ENCODE assay signal across 8 mouse cellular contexts in genomic region chr2:174437697-174437982, GRCm38 (mm10). TPM values are rescaled to one million over a fixed set of nuclear protein-coding genes. Genes with fewer than 3 reads are reported as not detected.
DNase-seq lines count a peak whose midpoint lies in the region; ATAC-seq lines count a peak whose summit lies in the region.

No protein-coding gene starts in this region.

- 94% methylated on average over 4 of the region's 4 CpGs for WGBS in kidney, embryonic 14.5 days
- 97% methylated on average over 4 of the region's 4 CpGs for WGBS in embryonic facial prominence, embryonic 10.5 days
- 98% methylated on average over 4 of the region's 4 CpGs for WGBS in hindbrain, embryonic 13.5 days
- WGBS in lung, embryonic 16.5 days: 91% methylated on average over 4 of the region's 4 CpGs

- ATAC-seq in kidney, embryonic 14.5 days (ENCODE audit: low FRiP score, low TSS enrichment): no peak
- no peak for ATAC-seq in hindbrain, embryonic 13.5 days (ENCODE audit: low FRiP score)
- ATAC-seq in lung, embryonic 16.5 days (ENCODE audit: low read depth): no peak
- no peak for ATAC-seq in activated CD4-positive, CD25-positive, alpha-beta regulatory T cell, adult 4 months

- H3K4me2 ChIP-seq in kidney, embryonic 14.5 days (replicated peaks; ENCODE audit: low read depth, low read length): peak overlapping the region; percentile 73; the same call in 1 of the 2 replicates
- H3K4me2 ChIP-seq in hindbrain, embryonic 13.5 days: peak overlapping the region; percentile 73; the same call in 1 of the 2 replicates
- H3K4me2 ChIP-seq in lung, embryonic 16.5 days (ENCODE audit: low read depth, low read length): peak overlapping the region; percentile 90

- no peaks in the 10 kb centered on the region for H3K27me3 ChIP-seq in kidney, embryonic 14.5 days (ENCODE audit: control insufficient read depth, insufficient read depth, low read length)
- H3K27me3 ChIP-seq in embryonic facial prominence, embryonic 10.5 days (replicated peaks; ENCODE audit: low read depth, poor library complexity, severe bottlenecking): no peaks in the 10 kb centered on the region
- no peaks in the 10 kb centered on the region for H3K27me3 ChIP-seq in hindbrain, embryonic 13.5 days
- no peaks in the 10 kb centered on the region for H3K27me3 ChIP-seq in lung, embryonic 16.5 days (ENCODE audit: control insufficient read depth, insufficient read depth, low read depth, low read length)

- 0 out of 2 replicates have a peak overlapping the region, but pooled peaks have one; percentile 64 for H3K9ac ChIP-seq in kidney, embryonic 14.5 days (ENCODE audit: low read depth, low read length)
- H3K9ac ChIP-seq in hindbrain, embryonic 13.5 days: 0 out of 2 replicates have a peak overlapping the region, but pooled peaks have one; percentile 73
- H3K9ac ChIP-seq in lung, embryonic 16.5 days (ENCODE audit: low read length): no peak overlapping the region; the same call in 1 of the 2 replicates

- DNase-seq in kidney, adult 9 months: no peak
- DNase-seq in embryonic facial prominence, embryonic 10.5 days (ENCODE audit: low spot score): no peak
- peak; percentile 62 to 75 for DNase-seq in spleen, postnatal 4 days (ENCODE audit: low spot score in 2 of 2)
- no peak for DNase-seq in urinary bladder, adult 18-20 months (ENCODE audit: low spot score in 2 of 2)

- no peak overlapping the region for H3K27ac ChIP-seq in kidney, embryonic 14.5 days (ENCODE audit: low read depth, low read length)
- H3K27ac ChIP-seq in embryonic facial prominence, embryonic 10.5 days (replicated peaks): peak overlapping the region; percentile 87; the same call in 1 of the 2 replicates
- 0 out of 2 replicates have a peak overlapping the region, but pooled peaks have one; percentile 18 for H3K27ac ChIP-seq in hindbrain, embryonic 13.5 days
- H3K27ac ChIP-seq in lung, embryonic 16.5 days (ENCODE audit: low read length): peak overlapping the region; percentile 36

- H3K9me3 ChIP-seq in kidney, embryonic 14.5 days (ENCODE audit: control insufficient read depth, low read length): no peaks in the 10 kb centered on the region
- H3K9me3 ChIP-seq in embryonic facial prominence, embryonic 10.5 days: no peaks in the 10 kb centered on the region
- H3K9me3 ChIP-seq in hindbrain, embryonic 13.5 days: no peaks in the 10 kb centered on the region
- H3K9me3 ChIP-seq in lung, embryonic 16.5 days (ENCODE audit: control insufficient read depth, low read length): no peaks in the 10 kb centered on the region

- peaks cover 4% of the 10 kb centered on the region; the same call in 1 of the 2 replicates for H3K36me3 ChIP-seq in kidney, embryonic 14.5 days (ENCODE audit: control insufficient read depth, insufficient read depth, low read length)
- H3K36me3 ChIP-seq in embryonic facial prominence, embryonic 10.5 days (replicated peaks): peaks cover 45% of the 10 kb centered on the region
- H3K36me3 ChIP-seq in hindbrain, embryonic 13.5 days: peaks cover 4% of the 10 kb centered on the region; the same call in 1 of the 2 replicates
- H3K36me3 ChIP-seq in lung, embryonic 16.5 days (ENCODE audit: control insufficient read depth, insufficient read depth, low read length): peaks cover 4% of the 10 kb centered on the region; the same call in 1 of the 2 replicates

- H3K4me3 ChIP-seq in kidney, embryonic 14.5 days (ENCODE audit: low read length): peak overlapping the region; percentile 57; the same call in 1 of the 2 replicates
- peak overlapping the region; percentile 67 for H3K4me3 ChIP-seq in embryonic facial prominence, embryonic 10.5 days
- no peak overlapping the region for H3K4me3 ChIP-seq in hindbrain, embryonic 13.5 days
- H3K4me3 ChIP-seq in lung, embryonic 16.5 days (ENCODE audit: low read length): peak overlapping the region; percentile 74

- H3K4me1 ChIP-seq in kidney, embryonic 14.5 days (ENCODE audit: control insufficient read depth, insufficient read depth, low read length): peaks cover 16% of the 10 kb centered on the region
- H3K4me1 ChIP-seq in embryonic facial prominence, embryonic 10.5 days: peaks cover 38% of the 10 kb centered on the region
- H3K4me1 ChIP-seq in hindbrain, embryonic 13.5 days (replicated peaks): peaks cover 23% of the 10 kb centered on the region
- peaks cover 30% of the 10 kb centered on the region for H3K4me1 ChIP-seq in lung, embryonic 16.5 days (replicated peaks; ENCODE audit: control insufficient read depth, insufficient read depth, low read length)

RNA-seq across cellular contexts. Expression of gene Ctsz, which starts 1.2 kb away (rescaled TPM):
- polyA plus RNA-seq in kidney, embryonic 14.5 days (2014; fragmentation: Nextera tagmentation; extraction: Ambion mirVana): 97.0 and 115 TPM in 2 replicates
- polyA plus RNA-seq in embryonic facial prominence, embryonic 10.5 days (2016; fragmentation: Nextera tagmentation; extraction: Ambion mirVana): 92.6 and 95.4 TPM in 2 replicates
- polyA plus RNA-seq in hindbrain, embryonic 13.5 days (2015; fragmentation: Nextera tagmentation; extraction: Ambion mirVana): 80.8 and 81.5 TPM in 2 replicates
- polyA plus RNA-seq in lung, embryonic 16.5 days (2015; fragmentation: Nextera tagmentation; extraction: Ambion mirVana): 228 and 249 TPM in 2 replicates
- polyA plus RNA-seq in activated CD4-positive, CD25-positive, alpha-beta regulatory T cell, adult 4 months (2017; shearing (Covaris generic)): 100 to 1,000 TPM in 1 of 2 experiments, 10 to 100 TPM in 1; 84.4 to 120 TPM

RNA-seq across cellular contexts. Expression of gene Tubb1, which starts 12.9 kb away (rescaled TPM):
- 0.96 and 3.2 TPM in 2 replicates for polyA plus RNA-seq in kidney, embryonic 14.5 days (2014; fragmentation: Nextera tagmentation; extraction: Ambion mirVana)
- 4.3 and 5.2 TPM in 2 replicates for polyA plus RNA-seq in embryonic facial prominence, embryonic 10.5 days (2016; fragmentation: Nextera tagmentation; extraction: Ambion mirVana)
- 1.0 and 1.9 TPM in 2 replicates for polyA plus RNA-seq in hindbrain, embryonic 13.5 days (2015; fragmentation: Nextera tagmentation; extraction: Ambion mirVana)
- 5.6 and 6.7 TPM in 2 replicates for polyA plus RNA-seq in lung, embryonic 16.5 days (2015; fragmentation: Nextera tagmentation; extraction: Ambion mirVana)
- polyA plus RNA-seq in activated CD4-positive, CD25-positive, alpha-beta regulatory T cell, adult 4 months (2017; shearing (Covaris generic)): under 1 TPM in 1 of 2 experiments, not detected in 1; 0.34 TPM

RNA-seq across cellular contexts. Expression of gene Nelfcd, which starts 22.0 kb away (rescaled TPM):
- 96.8 and 139 TPM in 2 replicates for polyA plus RNA-seq in kidney, embryonic 14.5 days (2014; fragmentation: Nextera tagmentation; extraction: Ambion mirVana)
- 195 and 208 TPM in 2 replicates for polyA plus RNA-seq in embryonic facial prominence, embryonic 10.5 days (2016; fragmentation: Nextera tagmentation; extraction: Ambion mirVana)
- polyA plus RNA-seq in hindbrain, embryonic 13.5 days (2015; fragmentation: Nextera tagmentation; extraction: Ambion mirVana): 115 and 118 TPM in 2 replicates
- 136 and 140 TPM in 2 replicates for polyA plus RNA-seq in lung, embryonic 16.5 days (2015; fragmentation: Nextera tagmentation; extraction: Ambion mirVana)
- 10 to 100 TPM; 43.5 to 65.3 TPM for polyA plus RNA-seq in activated CD4-positive, CD25-positive, alpha-beta regulatory T cell, adult 4 months (2017; shearing (Covaris generic))

RNA-seq across cellular contexts. Expression of gene Atp5e, which starts 26.3 kb away (rescaled TPM):
- polyA plus RNA-seq in kidney, embryonic 14.5 days (2014; fragmentation: Nextera tagmentation; extraction: Ambion mirVana): 829 and 1,167 TPM in 2 replicates
- polyA plus RNA-seq in embryonic facial prominence, embryonic 10.5 days (2016; fragmentation: Nextera tagmentation; extraction: Ambion mirVana): 555 and 612 TPM in 2 replicates
- polyA plus RNA-seq in hindbrain, embryonic 13.5 days (2015; fragmentation: Nextera tagmentation; extraction: Ambion mirVana): 832 and 843 TPM in 2 replicates
- 794 and 878 TPM in 2 replicates for polyA plus RNA-seq in lung, embryonic 16.5 days (2015; fragmentation: Nextera tagmentation; extraction: Ambion mirVana)
- 100 to 1,000 TPM; 705 to 752 TPM for polyA plus RNA-seq in activated CD4-positive, CD25-positive, alpha-beta regulatory T cell, adult 4 months (2017; shearing (Covaris generic))

RNA-seq across cellular contexts. Expression of gene Prelid3b, which starts 35.2 kb away (rescaled TPM):
- polyA plus RNA-seq in kidney, embryonic 14.5 days (2014; fragmentation: Nextera tagmentation; extraction: Ambion mirVana): 104 and 110 TPM in 2 replicates
- polyA plus RNA-seq in embryonic facial prominence, embryonic 10.5 days (2016; fragmentation: Nextera tagmentation; extraction: Ambion mirVana): 121 and 133 TPM in 2 replicates
- 111 and 114 TPM in 2 replicates for polyA plus RNA-seq in hindbrain, embryonic 13.5 days (2015; fragmentation: Nextera tagmentation; extraction: Ambion mirVana)
- 116 and 117 TPM in 2 replicates for polyA plus RNA-seq in lung, embryonic 16.5 days (2015; fragmentation: Nextera tagmentation; extraction: Ambion mirVana)
- 10 to 100 TPM; 81.2 to 90.9 TPM for polyA plus RNA-seq in activated CD4-positive, CD25-positive, alpha-beta regulatory T cell, adult 4 months (2017; shearing (Covaris generic))

Comparison
In these comparisons a context has a peak if more than half of its experiments do, and no peak if none do; other contexts are left out.
1. DNase-seq: peak in spleen, postnatal 4 days (2 of 2); none in kidney, adult 9 months (single experiment), embryonic facial prominence, embryonic 10.5 days (single experiment) and urinary bladder, adult 18-20 months (0 of 2).
2. Peak in every context shown above with its lines, with median percentiles within 50 percentile points of each other: H3K4me2 ChIP-seq.